In the genomic region with DNA sequence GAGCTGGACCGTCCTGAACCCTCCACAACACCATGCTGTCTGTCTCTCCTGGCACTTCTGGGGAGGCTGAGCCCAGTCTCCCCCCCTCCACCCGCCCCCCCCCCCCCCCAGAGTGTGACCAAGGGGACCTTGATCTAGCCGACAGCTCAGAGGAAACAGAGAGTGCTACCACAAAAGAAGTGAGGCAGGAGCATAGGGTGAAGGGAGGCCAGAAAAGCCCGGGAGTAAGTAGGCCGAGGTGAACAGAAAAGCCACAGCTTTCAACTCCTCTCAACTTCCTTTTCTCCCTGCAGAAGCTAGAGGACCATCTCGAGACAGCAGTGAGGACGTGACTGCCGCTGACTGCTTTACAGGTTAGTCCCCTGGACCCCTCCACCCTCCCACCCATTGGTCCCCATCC, we compare ENCODE assay signal across 15 mouse cellular contexts. TPM values are rescaled to one million over a fixed set of nuclear protein-coding genes. Genes with fewer than 3 reads are reported as not detected.
DNase-seq lines count a peak whose midpoint lies in the region; ATAC-seq lines count a peak whose summit lies in the region.
"Had no signal": no experiment of that assay in that cellular context is flagged by ENCODE, and none has a peak within 500 bp of the region (broad histone marks: within the 10 kb centered on the region; RNA-seq: fewer than 3 reads in every experiment).

Gene Adgrg5 (plus strand): TSS at position 290 of the 400 bp plus-strand sequence.

- no peaks in the 10 kb centered on the region for H3K36me3 ChIP-seq in heart, embryonic 15.5 days
- H3K36me3 ChIP-seq: hindbrain, embryonic 12.5 days; kidney, embryonic 15.5 days had no signal

- no peak within 1 kb of the TSS for H3K4me3 ChIP-seq in heart, embryonic 15.5 days
- H3K4me3 ChIP-seq: hindbrain, embryonic 12.5 days; kidney, embryonic 15.5 days had no signal

- 57% methylated on average over 7 of the region's 8 CpGs for WGBS in heart, embryonic 15.5 days
- 62% methylated on average over 8 of the region's 8 CpGs for WGBS in large intestine, adult 2 months

- no peak for DNase-seq in heart, adult 8-10 months (ENCODE audit: low spot score)
- peak; percentile 50 for DNase-seq in thymus, postnatal 0 days (ENCODE audit: low spot score)
- DNase-seq in thymus, postnatal 10 days (ENCODE audit: low spot score in 2 of 2) = no peak
- DNase-seq in large intestine, adult 2 months (ENCODE audit: low read depth, low spot score) = no peak
- DNase-seq in kidney, postnatal 25 days = no peak
- no peak for DNase-seq in cerebellum, postnatal 14 days
- no peak for DNase-seq in kidney, adult 9 months
- DNase-seq: cerebellum, adult 11-12 months; thymus, postnatal 25 days had no signal

- H3K9ac ChIP-seq in heart, embryonic 15.5 days = no peak within 1 kb of the TSS
- H3K9ac ChIP-seq: hindbrain, embryonic 12.5 days; kidney, embryonic 15.5 days had no signal

- no peaks in the 10 kb centered on the region for H3K9me3 ChIP-seq in heart, embryonic 15.5 days (replicated peaks)
- H3K9me3 ChIP-seq: hindbrain, embryonic 12.5 days; kidney, embryonic 15.5 days had no signal

- H3K4me2 ChIP-seq in heart, embryonic 15.5 days = no peak within 1 kb of the TSS
- H3K4me2 ChIP-seq: hindbrain, embryonic 12.5 days; kidney, embryonic 15.5 days had no signal

- ATAC-seq in heart, embryonic 15.5 days (replicated peaks; ENCODE audit: insufficient number of reproducible peaks, insufficient read depth, low FRiP score, low read depth) = no peak; the same call in 1 of the 2 replicates
- ATAC-seq: midbrain, embryonic 16.5 days had no signal

- H3K27me3 ChIP-seq in heart, embryonic 15.5 days = 0 out of 2 replicates have a peak, but pooled peaks cover 4% of the 10 kb centered on the region
- H3K27me3 ChIP-seq: kidney, embryonic 15.5 days had no signal

- peaks cover 15% of the 10 kb centered on the region for H3K4me1 ChIP-seq in heart, embryonic 15.5 days (replicated peaks)

- peak within 1 kb of the TSS; percentile 45; the same call in 1 of the 2 replicates for H3K27ac ChIP-seq in heart, embryonic 15.5 days
- H3K27ac ChIP-seq: hindbrain, embryonic 12.5 days; kidney, embryonic 15.5 days had no signal

RNA-seq across cellular contexts. Expression of gene Adgrg5, which starts in this region (rescaled TPM):
- 0.25 and 1.2 TPM in 2 replicates for polyA plus RNA-seq in heart, embryonic 15.5 days (2015; fragmentation: Nextera tagmentation; extraction: Ambion mirVana)
- under 1 TPM in 1 of 4 experiments, not detected in 3; 0.57 TPM for total RNA-seq in heart, adult 8-10 months (2022)
- 5.4 and 5.5 TPM in 2 replicates for polyA plus RNA-seq in thymus, postnatal 0 days (2015; fragmentation: Nextera tagmentation; extraction: Ambion mirVana)
- polyA plus RNA-seq in large intestine, adult 2 months (2012; rRNA removed) = 13.2 and 21.4 TPM in 2 replicates
- total RNA-seq: layer of hippocampus, postnatal 14 days had no signal
- polyA plus RNA-seq: limb, embryonic 11.5 days; midbrain, embryonic 16.5 days had no signal
